Mouse (Mus musculus) neural tube, embryonic 13.5 days (tissue): ENCODE measurements around the gene Itga9. TPM values are rescaled to one million over a fixed set of nuclear protein-coding genes. Genes with fewer than 3 reads are reported as not detected.

Source experiments
- ATAC-seq: fragments of 200-750 bp; cut with Nextera tagmentation; 2 replicates; pipeline ENCODE4 v1.8.0; 2017; ENCODE audit warnings: low read depth, mild to moderate bottlenecking, moderate TSS enrichment, moderate library complexity
- H3K27ac ChIP-seq: fragments of 300-500 bp; sonication (generic); replicated peaks from 2 replicates; pipeline ENCODE4 v1.5.1; 2015; ENCODE audit warnings: moderate library complexity, mild to moderate bottlenecking, inconsistent platforms
- H3K27me3 ChIP-seq: fragments of 300-500 bp; sonication (generic); 2 replicates; pipeline ENCODE4 v1.6.1; 2015; ENCODE audit warnings: mild to moderate bottlenecking, inconsistent platforms
- H3K36me3 ChIP-seq: fragments of 300-500 bp; sonication (generic); 2 replicates; pipeline ENCODE4 v1.6.1; 2015; ENCODE audit warnings: mild to moderate bottlenecking, inconsistent platforms
- H3K4me1 ChIP-seq: fragments of 300-500 bp; sonication (generic); replicated peaks from 2 replicates; pipeline ENCODE4 v1.6.1; 2015; ENCODE audit warnings: inconsistent platforms
- H3K4me2 ChIP-seq: fragments of 300-500 bp; sonication (generic); 2 replicates; pipeline ENCODE4 v1.6.1; 2015; ENCODE audit warnings: inconsistent platforms, mild to moderate bottlenecking, moderate library complexity
- H3K4me3 ChIP-seq: fragments of 300-500 bp; sonication (generic); 2 replicates; pipeline ENCODE4 v1.5.1; 2015; ENCODE audit warnings: mild to moderate bottlenecking, inconsistent platforms
- H3K9ac ChIP-seq: fragments of 300-500 bp; sonication (generic); 2 replicates; pipeline ENCODE4 v1.6.1; 2015; ENCODE audit warnings: moderate library complexity, mild to moderate bottlenecking, inconsistent platforms
- H3K9me3 ChIP-seq: fragments of 300-500 bp; sonication (generic); 2 replicates; pipeline ENCODE4 v1.6.1; 2016; ENCODE audit warnings: inconsistent platforms
- WGBS: fragments of 180-500 bp; shearing (Covaris S2); methylation state at CpG from one replicate; pipeline ENCODE4 v1.1.7; 2015; 5-methylcytosine and 5-hydroxymethylcytosine counted together
- polyA plus RNA-seq: library from polyadenylated mRNA; unstranded; fragments of >200 nt; fragmentation: Nextera tagmentation; extraction: Ambion mirVana; gene quantifications from 2 replicates; pipeline ENCODE4 v1.2.1, GENCODE M21; 2015

Itga9 gene
- polyA plus RNA-seq, 1 experiment from 2014 or later = 3.5 TPM

- Histone ChIP-seq H3K4me3 (peak overlapping the region; percentile 79), H3K4me1 (peaks cover 41% of the 10 kb centered on the region), H3K9ac (peak overlapping the region; percentile 90), H3K4me2 (peak overlapping the region; percentile 99), H3K9me3 (no peaks in the 10 kb centered on the region), H3K27me3 (no peaks in the 10 kb centered on the region; the same call in 1 of the 2 replicates), H3K27ac (peak overlapping the region; percentile 90), H3K36me3 (no peaks in the 10 kb centered on the region)
- under 1% methylated on average over 53 of the region's 53 CpGs for whole genome bisulfite sequencing
- peak; percentile 83 for ATAC-seq
These were observed 319.0 kb downstream of the Itga9 start for GRCm38 (mm10) chr9:118925286-118926110.

DNA sequence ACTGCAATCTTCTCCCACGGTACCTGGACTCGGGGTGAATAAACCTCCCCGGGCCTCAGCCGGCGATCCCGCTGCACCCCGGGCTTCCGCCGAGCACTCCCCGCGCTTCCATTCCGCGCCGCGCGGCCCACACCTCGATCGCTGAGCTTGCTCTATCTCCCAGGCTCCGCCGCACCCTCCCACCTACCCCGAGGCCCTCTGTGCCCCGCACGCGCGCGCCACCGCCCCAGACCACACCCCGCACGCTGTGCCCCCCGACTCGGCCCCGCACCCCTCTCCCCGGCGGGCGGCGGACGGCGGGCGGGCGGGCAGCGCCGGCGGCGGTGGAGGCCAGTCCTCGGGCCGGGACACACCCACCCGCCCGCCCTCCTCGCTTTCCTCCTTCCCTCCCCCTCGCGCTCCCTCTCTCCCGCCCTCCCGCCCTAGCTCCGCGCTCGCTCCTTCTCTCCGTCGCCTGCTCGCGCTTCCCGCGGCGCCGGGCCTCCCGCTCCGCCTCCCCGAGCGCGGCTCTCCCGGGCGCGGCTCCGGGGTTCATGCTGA lies 319.7 kb downstream of the Itga9 start, which contains the start of gene Ctdspl:
Ctdspl (plus strand) TSS at position 343 of the 540 bp plus-strand sequence.
- H3K4me2 ChIP-seq = peak within 1 kb of the TSS; percentile 99
- H3K4me1 ChIP-seq = peaks cover 34% of the 10 kb centered on the region
- H3K4me3 ChIP-seq = peak within 1 kb of the TSS; percentile 79
- ATAC-seq = peak; percentile 65
- peak within 1 kb of the TSS; percentile 90 for H3K9ac ChIP-seq
- H3K27me3 ChIP-seq = no peaks in the 10 kb centered on the region; the same call in 1 of the 2 replicates
- H3K27ac ChIP-seq = peak within 1 kb of the TSS; percentile 90
- under 1% methylated on average over 46 of the region's 73 CpGs for WGBS
- H3K9me3 ChIP-seq = no peaks in the 10 kb centered on the region
- no peaks in the 10 kb centered on the region for H3K36me3 ChIP-seq

GRCm38 (mm10) chr9:118926688-118927321 lies 320.3 kb downstream of the Itga9 start:
- H3K36me3 ChIP-seq = no peaks in the 10 kb centered on the region
- peak overlapping the region; percentile 99 for H3K4me2 ChIP-seq
- 6% methylated on average over 36 of the region's 68 CpGs for WGBS
- ATAC-seq = peak; percentile 26; the same call in 1 of the 2 replicates
- H3K9me3 ChIP-seq = no peaks in the 10 kb centered on the region
- H3K27ac ChIP-seq = peak overlapping the region; percentile 90
- peaks cover 33% of the 10 kb centered on the region for H3K4me1 ChIP-seq
- H3K27me3 ChIP-seq = no peaks in the 10 kb centered on the region; the same call in 1 of the 2 replicates
- H3K9ac ChIP-seq = peak overlapping the region; percentile 90
- peak overlapping the region; percentile 79 for H3K4me3 ChIP-seq

GRCm38 (mm10) chr9:118927501-118927900 lies 321.0 kb downstream of the Itga9 start:
- H3K4me2 ChIP-seq = peak overlapping the region; percentile 99
- no peaks in the 10 kb centered on the region for H3K9me3 ChIP-seq
- peak overlapping the region; percentile 90 for H3K9ac ChIP-seq
- H3K4me1 ChIP-seq = peaks cover 33% of the 10 kb centered on the region
- no peaks in the 10 kb centered on the region; the same call in 1 of the 2 replicates for H3K27me3 ChIP-seq
- no peaks in the 10 kb centered on the region for H3K36me3 ChIP-seq
- peak overlapping the region; percentile 90 for H3K27ac ChIP-seq
- no peak for ATAC-seq
- WGBS = 56% methylated on average over 8 of the region's 8 CpGs
- peak overlapping the region; percentile 79 for H3K4me3 ChIP-seq

- H3K27me3 ChIP-seq = no peaks in the 10 kb centered on the region; the same call in 1 of the 2 replicates
- H3K4me2 ChIP-seq = peak overlapping the region; percentile 99
- peak overlapping the region; percentile 79 for H3K4me3 ChIP-seq
- no peaks in the 10 kb centered on the region for H3K9me3 ChIP-seq
- WGBS = 52% methylated on average over 2 of the region's 2 CpGs
- peaks cover 33% of the 10 kb centered on the region for H3K4me1 ChIP-seq
- peak overlapping the region; percentile 90 for H3K9ac ChIP-seq
- no peaks in the 10 kb centered on the region for H3K36me3 ChIP-seq
- ATAC-seq = no peak
- H3K27ac ChIP-seq = no peak overlapping the region
These were observed 321.5 kb downstream of the Itga9 start for GRCm38 (mm10) chr9:118928007-118928406.

DNA sequence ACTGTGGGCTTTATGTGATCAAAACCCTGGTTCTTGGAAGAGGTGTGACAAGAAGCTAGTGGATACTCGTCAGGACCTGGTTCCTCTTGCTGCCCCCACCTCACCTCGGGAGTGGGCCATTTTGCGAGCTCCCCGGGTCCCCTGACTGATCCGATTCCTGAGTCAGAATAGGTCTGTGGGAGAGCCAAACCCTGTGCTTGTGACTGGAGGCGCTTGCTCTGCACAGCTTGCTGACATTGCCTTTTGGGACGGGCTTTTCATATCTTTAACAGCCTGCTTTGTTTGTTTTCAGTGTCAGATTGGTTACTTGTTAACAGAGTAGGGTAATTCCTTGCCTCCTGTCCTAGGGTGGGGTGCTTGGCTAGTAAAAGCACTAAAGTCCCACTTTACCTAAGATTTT lies 322.2 kb downstream of the Itga9 start:
- Histone ChIP-seq H3K27ac (no peak overlapping the region), H3K27me3 (no peaks in the 10 kb centered on the region; the same call in 1 of the 2 replicates), H3K9me3 (no peaks in the 10 kb centered on the region), H3K36me3 (no peaks in the 10 kb centered on the region), H3K4me3 (no peak overlapping the region), H3K4me1 (peaks cover 33% of the 10 kb centered on the region), H3K9ac (peak overlapping the region; percentile 90; the same call in 1 of the 2 replicates), H3K4me2 (peak overlapping the region; percentile 99)
- WGBS = 33% methylated on average over 7 of the region's 7 CpGs
- no peak for ATAC-seq

DNA sequence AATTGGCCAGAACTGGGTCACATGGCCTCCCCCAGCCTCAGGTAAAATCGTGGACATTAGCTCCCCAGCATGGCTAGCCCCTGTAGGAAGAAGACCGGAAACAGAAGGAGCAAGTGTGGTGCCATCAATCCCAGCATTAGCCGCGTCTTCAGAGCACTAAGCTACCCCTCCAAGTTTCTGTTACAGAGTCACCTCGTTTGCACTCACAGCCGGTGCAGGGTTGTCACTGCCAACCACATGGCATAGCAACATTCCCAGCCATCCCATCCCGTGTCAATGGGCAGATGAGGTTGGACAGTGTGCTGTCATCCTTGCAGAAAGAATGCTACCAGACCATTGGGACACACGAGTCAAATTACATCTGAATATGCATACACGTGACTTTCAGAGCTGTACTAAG lies 324.1 kb downstream of the Itga9 start:
- 78% methylated on average over 9 of the region's 9 CpGs for WGBS
- ATAC-seq = no peak
- no peak overlapping the region for H3K4me3 ChIP-seq
- H3K36me3 ChIP-seq = no peaks in the 10 kb centered on the region
- peaks cover 23% of the 10 kb centered on the region for H3K4me1 ChIP-seq
- no peak overlapping the region for H3K9ac ChIP-seq
- H3K9me3 ChIP-seq = no peaks in the 10 kb centered on the region
- no peak overlapping the region for H3K27ac ChIP-seq
- no peak overlapping the region for H3K4me2 ChIP-seq
- no peaks in the 10 kb centered on the region; the same call in 1 of the 2 replicates for H3K27me3 ChIP-seq

DNA sequence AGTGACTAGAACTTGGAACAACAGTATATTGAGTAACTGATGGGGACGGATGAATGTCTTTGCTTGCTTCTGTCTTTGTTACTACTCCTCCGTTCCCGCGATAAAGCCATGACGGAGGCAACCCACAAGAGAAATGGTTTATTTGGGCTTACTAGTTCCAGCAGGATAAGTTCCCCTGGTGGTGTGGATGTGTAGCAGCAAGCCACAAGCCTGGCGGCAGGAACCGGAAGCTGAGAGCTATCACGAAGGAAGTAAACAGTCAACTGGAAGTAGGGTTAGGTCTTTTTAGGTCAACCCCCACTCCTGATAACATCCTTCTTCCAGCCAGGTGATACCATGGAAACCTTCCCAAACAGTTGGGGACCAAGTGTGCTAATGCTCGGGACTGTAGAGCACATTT lies 327.3 kb downstream of the Itga9 start:
- no peak for ATAC-seq
- Histone ChIP-seq H3K9me3 (no peaks in the 10 kb centered on the region), H3K4me2 (no peak overlapping the region), H3K27me3 (no peaks in the 10 kb centered on the region), H3K9ac (no peak overlapping the region), H3K4me1 (peaks cover 15% of the 10 kb centered on the region), H3K36me3 (no peaks in the 10 kb centered on the region), H3K4me3 (no peak overlapping the region), H3K27ac (no peak overlapping the region)
- 93% methylated on average over 9 of the region's 9 CpGs for WGBS

GRCm38 (mm10) chr9:118934319-118934718 lies 327.8 kb downstream of the Itga9 start:
- Histone ChIP-seq H3K27ac (no peak overlapping the region), H3K4me2 (no peak overlapping the region), H3K9me3 (no peaks in the 10 kb centered on the region), H3K9ac (no peak overlapping the region), H3K4me3 (no peak overlapping the region), H3K36me3 (no peaks in the 10 kb centered on the region), H3K4me1 (peaks cover 16% of the 10 kb centered on the region; the same call in 1 of the 2 replicates), H3K27me3 (no peaks in the 10 kb centered on the region)
- ATAC-seq = no peak
- WGBS = 89% methylated on average over 12 of the region's 12 CpGs

DNA sequence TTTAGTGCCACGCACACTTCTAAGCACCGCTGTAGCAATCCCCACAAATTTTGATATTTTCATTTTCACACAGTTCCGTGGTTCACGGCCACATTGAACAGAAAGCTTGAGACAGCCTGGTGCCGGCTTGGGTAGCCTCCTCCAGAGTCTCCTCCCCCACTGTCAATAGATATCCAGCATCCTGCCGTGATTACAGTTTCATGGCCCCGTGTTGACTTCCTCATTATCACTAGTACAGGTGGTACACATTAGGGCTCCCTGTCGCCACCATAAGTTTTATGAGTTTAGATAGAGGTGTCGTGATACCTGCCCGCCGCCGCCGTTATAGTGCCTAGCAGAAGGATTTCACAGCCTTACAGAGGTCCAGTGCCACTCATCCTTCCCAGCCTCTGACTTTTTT lies 328.6 kb downstream of the Itga9 start:
- no peak overlapping the region for H3K9ac ChIP-seq
- H3K27ac ChIP-seq = no peak overlapping the region
- H3K4me3 ChIP-seq = no peak overlapping the region
- no peak overlapping the region for H3K4me2 ChIP-seq
- H3K9me3 ChIP-seq = no peaks in the 10 kb centered on the region
- peaks cover 18% of the 10 kb centered on the region; the same call in 1 of the 2 replicates for H3K4me1 ChIP-seq
- no peaks in the 10 kb centered on the region for H3K27me3 ChIP-seq
- WGBS = 78% methylated on average over 13 of the region's 13 CpGs
- no peaks in the 10 kb centered on the region for H3K36me3 ChIP-seq
- no peak for ATAC-seq

DNA sequence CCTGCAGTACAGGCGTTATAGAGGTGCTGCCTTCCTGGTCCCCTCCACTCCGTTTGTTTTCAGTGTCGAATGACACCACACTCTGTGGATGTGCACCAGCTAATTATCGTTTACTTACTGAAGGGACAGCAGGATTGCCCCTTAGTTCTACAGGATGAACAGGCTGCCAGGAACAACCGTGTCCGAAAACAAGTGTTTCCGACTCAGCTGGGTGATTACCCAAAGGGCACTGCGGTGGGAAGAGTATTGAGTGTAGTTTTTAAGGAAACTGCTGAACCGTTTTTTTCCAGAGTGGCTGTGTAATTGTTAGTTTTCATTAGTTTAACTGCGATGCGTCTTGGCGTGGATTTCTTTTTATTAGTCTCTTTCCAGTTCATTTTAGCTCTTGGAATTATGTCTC lies 329.6 kb downstream of the Itga9 start:
- Histone ChIP-seq H3K4me1 (peaks cover 24% of the 10 kb centered on the region), H3K4me2 (no peak overlapping the region), H3K4me3 (no peak overlapping the region), H3K9me3 (no peaks in the 10 kb centered on the region), H3K9ac (no peak overlapping the region), H3K36me3 (no peaks in the 10 kb centered on the region), H3K27ac (no peak overlapping the region), H3K27me3 (no peaks in the 10 kb centered on the region)
- WGBS = 48% methylated on average over 12 of the region's 12 CpGs
- no peak for ATAC-seq

DNA sequence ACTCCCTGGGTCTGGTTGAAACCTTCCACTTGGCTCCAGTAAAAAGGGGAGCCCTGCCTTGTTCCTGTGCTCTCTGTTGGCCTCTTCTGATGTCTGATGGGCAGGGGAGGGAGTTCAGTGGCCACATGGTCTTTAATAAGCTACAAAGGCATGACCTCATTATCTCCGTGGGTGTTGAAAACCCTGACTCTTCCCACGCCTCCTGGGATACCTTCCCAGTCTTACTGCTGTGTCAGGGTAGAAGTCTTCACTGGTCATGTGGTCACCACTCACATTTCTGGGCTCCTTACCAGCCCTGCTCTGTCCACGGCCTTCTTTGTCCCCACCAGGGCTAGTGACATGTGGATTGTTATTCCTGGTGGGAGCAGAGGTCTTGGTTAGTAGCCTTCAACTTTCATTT lies 331.0 kb downstream of the Itga9 start:
- Histone ChIP-seq H3K27me3 (no peaks in the 10 kb centered on the region), H3K4me3 (no peak overlapping the region), H3K4me2 (no peak overlapping the region), H3K9ac (no peak overlapping the region), H3K9me3 (no peaks in the 10 kb centered on the region), H3K4me1 (peaks cover 24% of the 10 kb centered on the region), H3K27ac (no peak overlapping the region), H3K36me3 (no peaks in the 10 kb centered on the region)
- no peak for ATAC-seq
- 46% methylated on average over 3 of the region's 3 CpGs for WGBS
